Mouse (Mus musculus): ENCODE data around the gene Srebf2.
"Not testable (repeated sequence)": the region's sequence is repeated elsewhere in the genome, so short reads cannot be mapped to it uniquely, and the experiment has no call there.

Gene Srebf2

DNA sequence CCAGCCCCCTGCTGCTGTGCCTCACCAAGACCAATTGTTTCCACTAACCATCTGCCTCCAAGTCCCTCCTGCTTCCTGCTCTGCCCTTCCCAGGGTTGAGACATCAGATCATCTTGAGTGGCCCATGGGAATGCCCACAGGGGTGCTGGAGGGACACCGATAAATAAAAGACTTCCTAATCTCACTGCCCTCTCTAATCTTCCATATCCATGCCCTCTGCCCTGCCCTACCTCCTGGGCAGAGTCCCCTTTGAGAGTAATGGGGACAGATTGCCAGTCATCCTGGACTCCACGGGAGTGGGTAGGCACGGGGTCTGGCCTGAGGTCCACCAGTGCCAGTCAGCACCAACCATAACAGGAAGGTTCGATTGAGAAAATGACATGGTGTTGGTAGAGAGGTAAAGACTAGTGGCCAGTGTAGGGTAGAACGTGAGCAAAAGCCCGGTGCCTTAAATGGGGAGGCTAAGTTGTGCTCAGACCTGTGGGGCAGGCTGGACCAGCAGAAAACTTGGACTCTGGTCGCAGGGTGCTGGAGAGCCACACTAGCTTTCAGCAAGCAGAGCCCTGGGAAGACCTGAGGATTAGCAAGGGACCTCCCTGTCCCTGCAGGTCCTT lies 77.7 kb downstream of the Srebf2 start:
- DNase-seq (ENCODE audit: low spot score in 2 of 2), result no peak

DNA sequence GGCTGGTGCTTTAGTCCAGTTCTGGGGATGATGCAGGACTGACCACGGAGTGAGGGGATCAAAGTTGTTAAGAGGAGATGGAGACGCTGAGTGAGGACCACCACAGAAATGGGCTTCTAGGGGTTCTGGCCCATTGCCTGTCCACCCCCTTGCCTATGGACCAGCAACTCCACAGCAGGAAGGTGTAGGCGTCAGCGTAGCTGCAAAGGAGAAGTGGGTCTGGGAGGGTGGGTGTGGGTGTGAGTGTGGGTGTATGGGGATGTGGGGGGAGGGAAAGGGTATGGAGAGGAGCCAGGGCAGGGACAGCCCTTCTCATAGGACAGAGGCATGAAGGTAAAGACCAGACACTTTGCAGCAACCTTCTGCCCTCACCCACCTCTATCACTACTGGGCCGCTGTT lies 78.8 kb downstream of the Srebf2 start:
- DNase-seq (ENCODE audit: low spot score in 2 of 2), result no peak

DNA sequence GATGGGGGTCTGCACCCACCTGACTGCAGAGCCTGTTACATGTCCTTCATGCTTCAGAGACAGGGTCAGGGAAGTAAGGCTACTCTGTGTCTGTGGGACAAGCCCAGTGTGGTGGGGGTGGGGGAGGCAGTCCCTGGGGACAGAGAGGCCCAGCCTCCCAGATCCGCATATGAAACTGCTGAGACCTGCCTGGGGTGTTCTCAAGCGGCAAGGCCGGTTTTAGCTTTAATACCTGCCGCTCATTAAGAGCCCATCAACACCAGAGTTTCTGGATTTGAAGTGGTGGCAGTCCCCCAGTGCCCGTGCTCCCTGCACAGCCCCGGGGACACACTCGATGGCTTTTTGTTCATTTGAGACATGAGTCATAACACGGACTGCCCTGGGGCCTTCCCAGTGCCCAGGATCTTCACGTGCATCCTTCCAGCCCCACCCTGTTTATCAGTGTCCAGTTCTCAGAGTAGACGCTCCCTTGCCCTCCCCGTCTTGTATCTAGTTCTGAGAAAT lies 82.6 kb downstream of the Srebf2 start:
- DNase-seq (ENCODE audit: low spot score in 2 of 2), result no peak

DNA sequence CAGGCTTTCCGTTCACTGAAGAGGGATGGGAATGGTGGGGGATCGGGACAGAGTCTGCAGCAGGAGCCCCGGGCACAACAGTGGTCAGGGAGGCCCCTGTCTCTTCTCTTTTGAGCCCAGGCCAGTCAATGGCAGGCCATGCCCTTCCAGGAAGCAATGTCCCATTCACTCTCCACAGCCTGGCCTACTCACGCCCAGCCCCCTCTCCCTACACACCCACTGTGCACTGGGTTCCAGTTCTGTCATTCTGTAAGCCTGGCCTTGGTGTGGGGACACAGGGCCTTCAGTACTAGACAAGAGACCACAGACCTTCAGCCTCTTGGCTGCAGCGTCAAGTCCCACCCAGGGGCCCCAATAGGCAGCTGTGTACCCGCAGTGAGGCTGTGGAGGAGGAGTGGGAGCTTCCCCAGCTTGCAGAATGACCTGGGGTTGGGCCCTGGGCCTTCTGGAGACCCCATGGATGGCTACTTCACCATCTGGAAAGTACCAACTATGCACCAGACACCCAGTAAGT lies 83.2 kb downstream of the Srebf2 start:
- no peak for DNase-seq (ENCODE audit: low spot score in 2 of 2)

DNA sequence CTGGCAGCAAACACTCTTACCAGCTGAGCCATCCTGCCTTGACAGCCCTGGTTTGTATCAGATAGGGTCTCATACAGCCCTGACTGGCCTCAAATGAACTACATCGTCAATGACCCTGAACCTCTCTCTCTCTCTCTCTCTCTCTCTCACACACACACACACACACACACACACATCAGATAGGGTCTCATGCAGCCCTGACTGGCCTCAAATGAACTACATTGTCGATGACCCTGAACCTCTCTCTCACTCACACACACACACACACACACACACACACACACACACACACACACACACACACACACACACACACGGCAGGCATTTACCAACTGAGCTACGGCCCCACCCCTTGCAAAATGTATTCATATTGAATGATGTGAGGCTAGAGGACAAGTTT lies 84.1 kb downstream of the Srebf2 start:
- DNase-seq (ENCODE audit: low spot score in 2 of 2), result no peak

DNA sequence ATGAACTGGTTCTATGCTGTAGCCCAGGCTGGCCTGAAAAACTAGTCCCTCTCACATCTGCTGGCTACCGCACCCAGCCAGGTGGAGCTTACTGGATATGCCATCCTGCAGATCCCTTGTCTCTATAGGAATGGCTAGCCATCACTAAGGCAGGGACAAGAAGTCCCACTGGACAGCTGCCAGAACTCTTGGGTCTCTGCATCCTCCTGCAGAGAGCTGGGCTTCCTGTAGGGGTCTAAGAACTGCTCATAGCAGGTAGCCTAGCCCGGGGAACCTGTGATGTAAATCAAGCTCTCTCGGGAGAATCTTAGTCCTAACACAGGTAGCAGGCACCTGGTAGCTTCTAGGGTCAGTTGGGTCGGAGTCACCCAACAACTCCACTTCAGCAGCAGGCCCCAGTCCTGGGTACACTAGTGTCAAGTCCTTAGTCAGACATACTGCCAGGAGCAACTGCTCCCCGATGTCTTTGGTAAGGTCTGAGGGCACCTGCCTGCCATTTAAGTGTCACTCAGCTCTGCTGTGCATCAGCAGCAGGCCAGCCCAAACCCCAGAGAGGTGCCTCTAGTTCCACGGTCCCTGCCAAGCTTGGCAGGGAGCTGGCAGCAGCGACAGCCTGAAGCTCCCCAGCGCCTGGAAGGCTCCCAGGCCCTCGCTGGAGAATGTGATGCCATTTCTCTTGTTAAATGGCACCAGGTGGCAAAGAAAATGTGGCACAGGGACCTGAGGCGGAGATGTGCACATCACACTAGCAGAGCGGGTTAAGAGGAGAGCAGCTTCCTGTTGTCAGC lies 84.8 kb downstream of the Srebf2 start:
- DNase-seq (ENCODE audit: low spot score in 2 of 2), result peak in 1 of 2 experiments; percentile 42

DNA sequence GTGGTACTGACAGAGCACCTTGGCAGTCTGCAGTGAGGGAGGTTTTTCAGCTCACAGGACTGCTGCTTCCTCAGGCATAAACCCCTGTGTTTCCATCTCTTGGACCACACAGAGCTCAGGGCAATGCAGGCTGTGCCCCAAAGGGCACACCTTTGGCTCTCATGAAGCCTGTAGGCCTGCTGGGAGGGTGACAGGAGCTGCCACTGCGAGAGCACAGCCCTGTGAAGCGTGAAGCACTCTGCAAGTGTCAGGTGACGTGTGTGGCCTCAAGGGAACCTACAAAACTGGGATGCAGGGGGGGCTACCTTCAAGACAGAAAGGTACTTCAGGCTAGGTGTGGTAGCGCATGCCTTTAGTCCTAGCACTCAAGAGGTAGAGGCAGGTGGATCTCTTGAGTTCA lies 85.7 kb downstream of the Srebf2 start:
- no peak for DNase-seq (ENCODE audit: low spot score in 2 of 2)

DNA sequence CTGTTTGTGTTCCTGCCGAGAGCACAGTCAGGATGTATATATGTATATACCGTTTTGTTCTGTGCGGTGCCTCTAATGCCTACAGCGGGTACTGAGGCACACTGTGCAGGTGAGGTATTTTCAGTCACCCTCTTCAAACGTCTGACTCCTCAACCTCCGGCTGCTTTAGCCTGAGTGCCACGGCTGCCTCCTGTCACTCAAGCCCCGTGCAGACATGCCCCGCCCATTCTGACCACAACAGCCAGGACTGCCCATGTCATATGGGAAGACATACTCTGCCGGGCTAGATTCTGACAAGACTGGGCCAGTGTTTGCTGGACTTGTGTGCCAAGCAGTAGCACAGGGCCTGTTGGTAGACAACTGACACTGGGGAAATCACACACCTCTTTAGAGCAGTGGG lies 88.7 kb downstream of the Srebf2 start:
- DNase-seq (ENCODE audit: low spot score in 2 of 2), result no peak

DNA sequence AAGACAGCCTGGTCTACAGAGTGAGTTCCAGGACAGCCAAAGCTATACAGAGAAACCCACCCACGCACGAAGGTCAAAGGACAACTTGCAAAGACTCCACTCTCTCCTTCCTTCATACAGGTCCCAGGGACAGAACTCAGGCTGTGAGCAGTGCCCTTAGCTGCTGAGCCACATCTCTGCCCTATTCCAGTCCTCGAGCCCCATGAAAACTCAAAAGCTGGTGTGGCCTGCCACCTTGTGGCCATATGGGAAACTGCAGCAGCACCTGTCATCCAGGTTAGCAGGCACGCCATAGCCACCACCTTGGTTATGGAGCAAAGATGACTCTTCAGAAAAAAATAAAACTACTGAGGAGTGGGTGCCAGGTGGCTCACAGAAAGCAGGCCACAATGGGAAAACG lies 89.6 kb downstream of the Srebf2 start:
- DNase-seq (ENCODE audit: low spot score in 2 of 2), result peak; percentile 85 to 88

DNA sequence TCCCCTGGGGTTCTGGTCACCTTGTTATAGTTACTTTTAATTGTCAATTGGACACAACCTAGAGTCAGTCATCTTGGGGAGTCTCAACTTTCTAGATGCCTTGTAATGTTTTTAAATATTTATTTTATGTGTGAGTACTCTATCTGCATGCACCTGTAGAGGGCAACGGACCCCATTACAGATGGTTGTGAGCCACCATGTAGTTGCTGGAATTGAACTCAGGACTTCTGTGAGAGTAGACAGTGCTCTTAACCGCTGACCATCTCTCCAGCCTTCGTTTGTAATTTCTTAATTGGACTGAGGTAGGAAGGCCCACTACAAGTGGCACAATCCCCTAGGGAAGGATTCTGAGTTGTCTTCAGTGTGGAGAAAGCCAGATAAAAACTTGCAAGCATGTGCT lies 96.3 kb downstream of the Srebf2 start:
- no peak for DNase-seq (ENCODE audit: low spot score in 2 of 2)

DNA sequence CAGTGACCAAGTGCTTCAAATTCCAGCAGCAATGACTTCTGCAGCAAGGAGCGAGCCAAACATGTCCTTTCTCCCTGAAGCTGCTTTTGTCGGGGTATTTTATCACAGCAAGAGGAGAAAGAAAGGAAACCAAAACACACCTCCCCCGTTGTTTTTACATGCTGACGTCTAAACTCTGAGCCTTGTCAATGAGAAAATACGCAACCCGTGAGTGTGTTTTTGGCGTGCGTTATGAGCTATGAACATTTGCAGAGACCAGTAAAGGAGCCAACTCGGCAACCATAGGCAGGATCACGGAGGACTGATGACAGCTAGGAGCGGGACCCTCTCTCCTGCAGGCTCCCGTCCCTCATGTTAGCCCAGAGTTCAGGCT lies 96.7 kb downstream of the Srebf2 start:
- no peak for DNase-seq (ENCODE audit: low spot score in 2 of 2)

DNA sequence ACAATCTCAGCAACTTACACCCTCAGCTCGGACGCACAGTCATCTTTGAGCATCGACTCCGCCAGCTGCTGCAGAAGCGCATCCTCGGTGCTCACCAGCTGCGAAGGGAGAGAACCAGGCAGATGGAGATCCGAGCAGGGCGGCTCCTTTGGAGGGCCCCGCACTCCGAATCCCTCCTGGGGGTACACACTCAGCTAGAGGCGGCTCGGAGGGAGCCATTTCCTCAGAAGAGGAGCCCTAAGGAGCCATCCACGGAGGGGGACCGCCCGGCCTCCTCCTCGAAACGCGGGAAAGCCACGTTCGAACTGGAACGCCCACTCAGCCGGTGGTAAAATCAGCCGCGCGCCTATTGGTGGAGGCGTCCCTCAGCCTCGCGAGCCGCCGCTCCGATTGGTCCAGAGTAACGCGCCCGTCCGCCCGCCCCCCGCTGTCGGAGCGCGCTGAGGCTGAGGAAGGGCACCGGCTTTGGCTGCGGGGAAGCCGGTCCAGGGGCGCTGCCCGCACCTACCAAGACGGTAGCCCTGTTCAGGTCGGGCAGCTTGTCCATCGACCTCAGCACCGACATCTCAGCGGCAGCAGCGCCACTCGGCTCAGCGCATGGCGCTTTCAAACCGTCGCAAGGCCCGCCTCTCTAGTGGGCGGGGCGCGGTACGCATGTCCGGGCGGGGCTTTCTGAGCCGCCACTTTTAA lies 97.3 kb downstream of the Srebf2 start, which contains the start of gene Cenpm:
Gene Cenpm (minus strand): TSS at position 634 of the 690 bp plus-strand sequence.
- DNase-seq (ENCODE audit: low spot score in 2 of 2), result peak; percentile 92 to 94

DNA sequence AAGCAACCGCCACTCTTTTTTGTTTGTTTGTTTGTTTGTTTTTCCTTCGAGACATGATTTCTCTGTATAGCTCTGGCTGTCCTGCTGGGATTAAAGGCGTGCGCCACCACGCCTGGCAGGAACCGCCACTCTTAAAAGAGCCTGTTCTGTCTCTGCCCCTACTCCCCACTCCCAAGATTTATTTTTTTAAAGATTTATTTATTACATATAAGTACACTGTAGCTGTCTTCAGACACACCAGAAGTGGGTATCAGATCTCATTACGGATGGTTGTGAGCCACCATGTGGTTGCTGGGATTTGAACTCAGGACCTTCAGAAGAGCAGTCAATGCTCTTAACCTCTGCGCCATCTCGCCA lies 97.8 kb downstream of the Srebf2 start:
- not testable (repeated sequence) for DNase-seq (ENCODE audit: low spot score in 2 of 2)

DNA sequence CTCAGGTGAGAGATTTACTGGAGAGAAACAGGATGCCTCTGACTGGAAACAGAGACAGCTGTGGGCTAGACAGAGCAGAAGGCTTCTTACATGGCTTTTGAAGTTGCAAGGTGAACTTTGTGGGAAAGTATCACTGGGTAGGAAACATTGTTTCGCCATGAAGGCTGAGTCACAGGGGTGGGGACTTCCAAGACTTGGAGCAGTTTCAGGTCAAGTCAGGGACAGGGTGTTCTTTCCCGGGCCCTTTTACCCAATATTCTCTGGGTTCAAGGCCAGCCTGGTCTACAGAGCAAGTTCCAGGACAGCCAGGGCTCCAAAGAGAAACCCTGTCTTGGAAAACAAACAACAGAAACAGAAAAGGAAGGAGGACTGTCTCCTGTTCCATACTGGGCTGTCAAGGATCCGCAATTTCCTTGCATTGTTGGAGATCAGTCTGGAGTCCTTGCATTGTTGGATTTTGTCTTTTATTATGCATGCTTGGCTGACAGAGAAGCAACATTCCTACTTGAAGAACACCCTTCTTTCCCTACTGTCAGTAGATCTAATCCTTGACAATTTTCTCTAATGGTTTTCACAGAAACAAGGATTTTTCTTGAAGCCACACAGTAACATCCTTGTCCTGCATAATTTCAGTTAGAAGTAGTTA lies 100.3 kb downstream of the Srebf2 start:
- DNase-seq (ENCODE audit: low spot score in 2 of 2), result no peak

DNA sequence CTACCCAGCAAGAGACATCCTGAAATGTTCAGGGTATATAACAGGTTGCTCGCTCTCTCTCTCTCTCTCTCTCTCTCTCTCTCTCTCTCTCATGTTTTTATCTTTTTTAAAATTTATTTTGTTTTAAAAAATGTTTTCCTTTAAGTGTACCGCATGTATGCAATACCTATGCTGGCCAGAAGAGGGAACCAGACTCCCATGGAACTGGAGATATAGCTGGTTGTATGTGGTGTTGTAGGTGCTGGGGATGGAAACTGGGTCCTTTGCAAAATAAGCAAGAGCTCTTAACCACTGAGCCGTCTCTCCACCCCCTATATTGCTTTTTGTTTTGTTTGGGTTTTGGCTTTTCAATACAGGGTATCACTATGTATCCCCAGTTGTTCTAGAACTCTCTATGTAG lies 104.6 kb downstream of the Srebf2 start:
- no peak for DNase-seq (ENCODE audit: low spot score in 2 of 2)

DNA sequence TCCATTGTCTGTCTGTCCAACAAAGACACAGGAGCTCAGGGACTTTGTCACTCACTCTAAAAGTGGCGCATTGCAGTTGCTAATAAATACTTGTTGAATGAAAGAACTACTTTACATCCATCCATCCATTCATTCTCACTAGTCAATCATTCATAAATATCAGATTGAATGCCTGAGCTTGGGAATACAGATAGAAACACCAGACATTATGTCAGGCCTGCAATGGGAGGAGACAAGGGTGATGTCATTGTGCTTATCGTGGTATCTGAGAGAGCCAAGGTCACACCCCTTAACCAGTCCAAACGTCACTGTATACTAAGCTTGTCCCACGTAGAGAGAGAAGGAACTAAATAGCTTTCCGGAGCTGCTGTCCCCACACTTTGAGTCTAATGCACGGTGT lies 105.1 kb downstream of the Srebf2 start, which contains the start of gene 1500009C09Rik:
Gene 1500009C09Rik (plus strand): TSS at position 301 of the 400 bp plus-strand sequence.
- no peak for DNase-seq (ENCODE audit: low spot score in 2 of 2)
